Mouse (Mus musculus) left cerebral cortex, postnatal 4 days (tissue): ENCODE data around the gene Arid3a. TPM values are rescaled to one million over a fixed set of nuclear protein-coding genes. Genes with fewer than 3 reads are reported as not detected.

Experiments used
- DNase-seq: peaks from one replicate; pipeline ENCODE4 v3.0.0-alpha.2; 2022
- intact Hi-C: fragments of 180-260 bp; cut with DNase I; formaldehyde crosslinking; loops from one replicate; pipeline ENCODE4 v1.15.1; 2025
- total RNA-seq, 2 experiments: library from RNA; stranded (reverse); gene quantifications; 2 replicates each; pipeline ENCODE4 v1.2.3; 2021

The Arid3a gene
- total RNA-seq, 2 experiments from 2014 or later: 6.3 to 9.5 TPM

DNA sequence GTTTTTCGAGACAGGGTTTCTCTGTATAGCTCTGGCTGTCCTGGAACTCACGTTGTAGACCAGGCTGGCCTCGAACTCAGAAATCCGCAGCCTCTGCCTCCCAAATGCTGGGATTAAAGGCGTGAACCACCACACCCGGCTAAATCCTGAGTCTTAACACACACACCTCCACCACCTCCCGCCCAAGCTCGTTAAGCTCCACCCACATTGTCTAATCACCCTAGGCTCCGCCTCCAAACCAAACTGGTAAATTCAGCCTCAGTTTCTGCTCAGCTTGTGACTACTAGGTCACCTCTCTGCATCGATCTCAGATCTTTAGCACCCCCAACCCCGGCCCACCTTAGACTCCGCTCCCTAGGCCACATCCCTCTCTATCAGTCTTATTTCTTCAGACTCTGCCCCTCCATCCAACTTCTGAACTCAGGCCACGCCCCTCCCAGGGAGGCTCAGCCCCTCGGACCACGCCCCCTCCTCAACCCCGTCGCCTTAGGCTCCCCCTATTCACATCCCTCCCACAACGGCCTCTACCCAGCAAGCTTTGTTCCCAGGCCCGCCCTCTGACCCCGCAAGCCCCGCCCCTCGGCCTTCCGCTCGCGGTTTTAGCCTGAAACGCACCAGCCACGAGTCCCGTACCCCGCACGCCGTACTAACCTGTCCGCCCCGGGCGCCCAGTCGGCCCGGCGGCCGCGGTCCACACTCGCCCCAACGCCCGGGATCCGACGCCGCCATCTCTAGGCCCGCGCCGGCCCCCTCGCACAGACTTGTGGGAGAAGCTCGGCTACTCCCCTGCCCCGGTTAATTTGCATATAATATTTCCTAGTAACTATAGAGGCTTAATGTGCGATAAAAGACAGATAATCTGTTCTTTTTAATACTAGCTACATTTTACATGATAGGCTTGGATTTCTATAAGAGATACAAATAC, 18.4 kb upstream of the Arid3a start, which contains the start of gene Med16:
Gene Med16, minus strand, starts transcription at position 757 of the 925 bp plus-strand sequence.
- DNase-seq: peak; percentile 97
- intact Hi-C loops: no loop called here

DNA sequence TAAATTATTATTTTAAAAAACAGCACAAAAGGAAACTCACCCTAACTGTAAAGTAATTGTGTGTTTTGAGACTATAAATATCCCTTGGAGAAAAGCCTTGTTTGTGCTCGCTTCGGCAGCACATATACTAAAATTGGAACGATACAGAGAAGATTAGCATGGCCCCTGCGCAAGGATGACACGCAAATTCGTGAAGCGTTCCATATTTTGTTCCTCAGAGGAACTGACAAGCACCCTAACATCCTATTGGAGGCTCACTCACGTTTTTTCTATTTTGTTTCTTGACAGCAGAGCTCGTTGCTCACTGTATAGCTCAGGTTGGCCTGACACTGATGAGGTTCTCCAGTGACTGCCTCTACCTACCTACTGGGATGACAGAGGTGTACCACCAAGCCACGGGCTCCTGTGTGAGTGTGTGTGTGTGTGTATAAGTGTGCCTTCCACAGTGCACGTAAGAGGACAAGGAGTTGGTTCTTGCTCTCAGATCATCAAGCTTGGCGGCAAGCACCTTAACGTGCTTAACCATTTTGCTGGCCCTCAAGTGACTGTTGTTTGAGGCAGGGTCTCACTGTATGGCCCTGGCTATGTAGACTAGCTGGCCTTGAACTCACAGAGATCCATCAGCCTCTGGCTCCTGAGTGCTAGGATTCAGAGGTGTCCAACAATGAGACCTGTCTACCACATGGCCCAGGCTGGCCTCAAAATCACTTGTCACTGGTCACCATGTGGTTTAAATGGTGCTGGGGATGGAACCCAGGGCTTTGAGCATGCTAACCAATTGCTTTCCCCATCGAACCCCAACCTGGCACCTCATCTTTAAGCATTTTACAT, 17.5 kb upstream of the Arid3a start:
- intact Hi-C loops: no loop called here
- no peak for DNase-seq

DNA sequence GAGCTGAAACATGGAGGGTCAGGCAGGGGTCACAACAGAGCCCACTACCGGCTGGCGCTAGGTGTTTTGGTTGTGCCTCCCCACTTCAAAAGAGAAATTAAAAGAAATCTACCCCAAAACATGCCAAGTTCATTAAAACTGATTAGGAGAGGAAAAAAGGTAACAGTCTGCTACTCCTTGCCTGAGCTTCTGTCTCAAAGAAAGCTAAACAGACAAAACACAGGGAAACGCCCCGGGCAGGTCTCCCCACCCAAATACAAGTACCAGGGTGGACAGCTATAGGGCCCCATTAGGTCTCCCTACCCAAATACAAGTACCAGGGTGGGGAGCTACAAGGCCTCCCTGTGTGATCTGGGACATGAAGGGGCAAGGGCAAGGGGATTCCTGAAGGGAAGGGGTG, 16.3 kb upstream of the Arid3a start, which contains the start of gene Gm26602:
Gene Gm26602, plus strand, starts transcription at position 301 of the 400 bp plus-strand sequence.
- intact Hi-C loops: no loop called here
- no peak for DNase-seq

DNA sequence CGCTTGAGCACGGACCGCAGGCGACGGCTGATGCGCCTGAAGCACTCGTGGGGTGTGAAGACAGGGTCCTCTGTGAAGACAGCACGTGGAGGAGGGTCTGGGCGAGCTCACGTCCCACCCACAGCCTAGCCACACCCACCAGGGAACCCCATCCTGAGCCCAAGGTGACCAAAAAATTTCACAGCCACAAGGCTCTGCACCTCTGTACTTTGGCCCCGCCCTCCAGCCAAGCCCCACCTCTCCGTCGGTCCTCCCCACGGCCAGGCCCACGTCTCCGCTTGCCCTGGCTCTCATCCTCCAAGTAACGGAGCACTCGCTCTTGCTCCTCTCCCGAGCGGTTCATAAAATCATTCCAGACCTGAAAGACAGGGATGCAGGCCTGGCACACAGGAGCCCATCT, 14.4 kb upstream of the Arid3a start:
- DNase-seq: no peak
- intact Hi-C loops: no loop called here

DNA sequence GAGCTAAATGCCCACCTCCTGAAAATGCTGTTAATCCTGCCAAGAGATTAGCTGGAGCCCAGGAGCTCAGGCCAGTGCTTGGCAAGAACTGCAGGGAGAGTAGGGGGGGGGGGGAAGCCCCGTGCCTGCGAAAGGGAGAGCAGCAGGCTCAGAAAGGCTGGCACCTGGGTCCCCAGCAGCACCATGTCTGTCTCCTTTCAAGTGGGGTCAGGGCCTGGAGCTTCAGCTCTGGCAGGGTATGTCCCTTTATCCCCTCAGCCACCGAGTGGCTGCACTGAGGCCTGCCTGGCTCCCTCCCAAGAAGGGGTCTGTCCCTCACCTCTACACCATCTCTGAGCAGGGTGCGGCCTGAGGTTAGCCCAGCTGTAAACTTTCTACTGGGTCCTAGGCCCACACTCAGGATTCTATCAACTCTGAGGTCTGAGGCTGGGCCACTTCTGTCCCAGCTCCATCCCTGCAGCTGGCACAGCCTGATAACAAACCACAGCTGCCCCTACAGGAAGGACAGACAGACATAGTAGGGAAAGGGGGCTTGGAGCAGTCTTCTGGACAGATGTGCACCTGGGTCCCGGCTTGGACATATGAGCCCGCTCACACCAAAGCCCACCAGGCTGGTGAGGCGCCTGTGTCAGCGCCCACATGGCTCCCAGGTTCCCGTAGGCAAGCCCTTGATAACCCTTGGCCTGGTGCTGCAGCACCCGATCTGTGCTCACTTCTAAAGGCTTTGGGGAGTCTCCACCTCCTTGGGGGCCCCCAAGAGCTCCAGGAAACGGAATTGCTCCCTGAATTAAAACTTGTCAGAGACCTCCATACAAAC, 12.5 kb upstream of the Arid3a start:
- DNase-seq: peak; percentile 66
- intact Hi-C loops: no loop called here

DNA sequence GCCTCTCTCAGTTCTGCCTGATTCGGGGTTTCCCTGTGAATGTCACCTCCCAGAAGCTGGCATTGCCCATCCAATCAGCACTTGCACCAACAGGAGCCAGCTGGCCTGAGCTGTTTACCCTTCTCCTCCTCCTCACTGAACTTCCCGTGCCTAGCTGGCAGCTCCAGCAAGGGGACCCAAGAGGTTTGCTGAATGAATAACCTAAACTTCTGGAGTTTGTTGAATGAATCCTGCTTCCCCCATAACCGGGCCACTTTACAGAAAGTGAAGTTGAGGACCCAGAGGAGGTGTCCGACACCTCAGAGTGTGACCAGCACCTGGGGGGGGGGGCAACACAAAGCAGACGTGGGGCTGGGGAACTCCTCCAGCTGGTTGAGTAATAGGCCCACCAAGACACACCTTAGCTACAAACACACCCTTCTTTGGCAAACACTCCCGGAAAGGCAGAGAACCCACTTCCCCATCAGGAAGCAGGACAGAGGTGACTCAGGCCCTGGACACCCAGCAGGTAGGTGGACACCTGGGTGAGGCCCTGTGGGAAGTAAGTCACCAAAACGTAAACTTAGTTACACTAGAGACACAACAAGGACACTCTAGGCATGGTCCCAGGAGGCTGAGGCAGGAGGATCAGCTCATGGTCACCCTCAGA, 11.8 kb upstream of the Arid3a start:
- no peak for DNase-seq
- intact Hi-C loops: no loop called here

DNA sequence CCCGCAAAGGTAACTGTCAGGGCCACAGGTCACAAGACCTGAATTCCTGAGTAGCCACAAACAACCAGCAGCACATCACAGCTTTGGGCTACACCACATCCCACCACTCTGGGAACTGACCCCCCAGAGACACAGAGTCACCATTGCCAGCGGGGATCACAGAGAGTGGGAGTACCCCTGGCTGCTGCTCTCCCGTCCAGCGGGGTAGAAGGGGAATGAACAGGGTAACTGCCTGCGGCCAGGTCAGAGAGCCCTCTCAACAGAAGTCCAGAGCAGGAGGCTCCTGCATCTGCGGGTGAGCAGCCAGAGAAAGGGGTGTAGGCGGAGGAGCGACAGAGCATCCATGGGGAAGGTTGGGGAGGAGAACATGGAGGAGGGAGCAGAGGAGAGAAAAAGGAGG, 10.8 kb upstream of the Arid3a start:
- intact Hi-C loops: no loop called here
- no peak for DNase-seq

DNA sequence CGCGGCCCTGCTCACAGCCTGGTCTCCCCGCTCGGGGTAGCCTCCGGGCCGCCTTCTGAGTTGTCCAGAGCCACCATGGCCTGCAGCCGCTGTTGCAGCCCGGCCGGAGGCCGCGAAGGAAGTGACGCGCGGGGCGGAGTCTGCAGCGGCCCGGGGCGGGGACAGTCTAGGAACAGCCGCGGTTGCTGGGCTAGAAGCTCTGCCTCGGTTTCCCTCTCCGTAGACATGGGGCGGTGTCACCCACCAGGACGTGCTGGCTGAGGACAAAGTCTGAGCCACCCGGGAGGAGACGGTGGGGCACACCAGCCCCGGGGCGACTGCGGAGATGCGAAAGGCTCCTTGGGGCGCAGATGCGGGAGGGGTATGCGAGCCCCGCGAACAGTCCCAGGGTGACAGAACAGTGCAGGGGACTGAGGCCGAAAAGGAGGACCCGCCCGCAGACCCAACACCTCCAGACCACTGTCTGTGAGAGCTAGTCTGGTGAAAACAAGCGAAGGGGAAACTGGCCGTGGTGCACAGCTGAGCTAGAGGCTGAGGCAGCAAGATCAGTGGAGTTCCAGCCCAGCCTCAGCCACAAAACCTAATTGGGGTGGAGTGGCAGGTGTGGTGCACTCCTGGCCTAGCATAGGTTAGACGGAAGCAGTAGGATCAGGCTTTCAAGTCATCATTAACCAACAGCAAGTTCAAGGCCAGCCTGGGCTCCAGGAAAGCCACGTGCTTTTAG, 9.9 kb upstream of the Arid3a start, which contains the start of gene Kiss1r:
Gene Kiss1r, plus strand, starts transcription at position 164 of the 724 bp plus-strand sequence.
- intact Hi-C loops: no loop called here
- DNase-seq: peak; percentile 81

DNA sequence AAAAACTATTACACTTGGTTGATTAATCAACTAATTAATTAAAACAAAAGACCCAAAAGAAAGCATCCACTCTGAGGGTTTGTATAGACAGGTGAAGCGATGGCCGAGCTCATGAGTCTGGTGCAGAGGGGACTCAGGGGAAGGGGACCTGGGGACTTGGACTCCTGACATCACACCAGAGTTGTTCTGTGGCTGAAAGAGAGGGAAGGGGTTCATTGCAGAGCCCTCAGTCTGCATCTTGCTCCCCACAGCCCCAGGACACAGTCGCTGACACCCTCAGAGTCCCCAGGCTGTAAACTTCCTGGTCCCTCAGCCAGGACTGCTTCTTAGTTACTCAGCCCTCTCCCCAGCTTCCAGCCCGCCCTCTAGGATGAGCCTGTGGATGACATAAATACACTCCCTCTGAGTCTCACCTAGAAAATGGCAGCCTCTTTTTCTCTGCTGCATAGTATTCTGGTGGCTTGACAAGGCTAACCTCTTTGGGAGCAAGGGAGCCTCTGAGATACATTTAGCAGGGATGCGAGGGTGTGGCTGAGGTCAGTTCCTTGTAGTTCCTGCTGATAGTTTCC, 9.2 kb upstream of the Arid3a start:
- intact Hi-C loops: no loop called here
- DNase-seq: no peak

DNA sequence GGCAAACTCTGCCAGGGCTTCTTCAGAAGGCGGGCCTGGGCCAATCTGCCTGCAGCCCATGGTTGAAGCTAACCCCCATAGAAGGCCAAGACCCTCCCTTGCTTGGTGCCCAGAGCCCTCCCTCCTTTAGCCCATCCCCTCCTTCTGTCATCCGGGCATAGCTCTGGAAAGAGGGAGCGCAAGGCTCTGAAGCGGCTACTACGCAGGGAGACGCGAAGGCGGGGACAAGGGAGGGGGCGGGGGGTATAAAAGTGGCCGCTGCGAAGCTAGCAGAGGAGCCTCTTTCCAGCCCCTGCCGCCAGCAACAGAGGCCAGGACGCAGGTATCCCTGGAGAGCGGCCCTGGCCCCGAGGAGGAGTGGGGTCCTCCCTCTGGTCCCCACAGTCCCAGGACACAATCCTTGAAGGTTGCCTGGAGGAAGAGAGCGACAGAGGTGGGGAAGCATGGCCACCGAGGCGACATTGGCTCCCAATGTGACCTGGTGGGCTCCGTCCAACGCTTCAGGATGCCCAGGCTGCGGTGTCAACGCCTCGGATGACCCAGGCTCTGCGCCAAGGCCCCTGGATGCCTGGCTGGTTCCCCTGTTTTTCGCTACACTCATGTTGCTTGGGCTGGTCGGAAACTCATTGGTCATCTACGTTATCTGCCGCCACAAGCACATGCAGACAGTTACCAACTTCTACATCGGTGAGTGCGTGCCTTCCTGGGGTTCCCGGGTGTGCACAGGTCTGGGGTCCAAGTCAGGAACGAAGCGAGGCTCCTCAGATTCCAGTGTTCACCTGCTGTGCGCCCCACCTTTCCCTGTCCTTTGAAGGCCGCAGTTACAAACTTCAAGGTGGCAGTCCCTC, 8.4 kb upstream of the Arid3a start:
- intact Hi-C loops: no loop called here
- DNase-seq: peak; percentile 43

DNA sequence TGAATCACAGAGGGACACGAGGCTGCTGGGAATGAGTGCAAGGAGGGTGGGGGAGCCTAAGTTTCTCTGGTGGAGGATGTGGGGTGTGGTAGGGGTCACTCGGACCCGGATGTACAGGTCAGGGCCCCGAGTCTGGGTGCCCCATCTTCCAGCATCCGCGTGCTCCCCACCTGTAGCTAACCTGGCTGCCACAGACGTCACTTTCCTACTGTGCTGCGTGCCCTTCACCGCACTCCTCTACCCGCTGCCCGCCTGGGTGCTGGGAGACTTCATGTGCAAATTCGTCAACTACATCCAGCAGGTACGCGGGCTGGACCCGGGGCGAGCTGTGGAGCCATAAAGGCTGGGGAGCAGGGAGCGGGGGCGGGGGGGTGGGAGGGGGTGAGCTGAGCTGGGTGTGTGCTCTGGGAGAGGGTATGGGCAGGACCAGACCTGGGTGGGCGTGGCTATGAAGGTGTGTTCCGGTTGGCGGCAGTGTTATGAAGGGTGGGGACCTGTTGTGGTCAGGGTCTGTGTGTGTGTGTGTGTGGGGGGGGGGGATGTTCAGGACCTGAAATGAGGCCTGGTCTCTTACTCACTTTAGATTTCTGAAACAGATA, 7.5 kb upstream of the Arid3a start:
- intact Hi-C loops: no loop called here
- no peak for DNase-seq

DNA sequence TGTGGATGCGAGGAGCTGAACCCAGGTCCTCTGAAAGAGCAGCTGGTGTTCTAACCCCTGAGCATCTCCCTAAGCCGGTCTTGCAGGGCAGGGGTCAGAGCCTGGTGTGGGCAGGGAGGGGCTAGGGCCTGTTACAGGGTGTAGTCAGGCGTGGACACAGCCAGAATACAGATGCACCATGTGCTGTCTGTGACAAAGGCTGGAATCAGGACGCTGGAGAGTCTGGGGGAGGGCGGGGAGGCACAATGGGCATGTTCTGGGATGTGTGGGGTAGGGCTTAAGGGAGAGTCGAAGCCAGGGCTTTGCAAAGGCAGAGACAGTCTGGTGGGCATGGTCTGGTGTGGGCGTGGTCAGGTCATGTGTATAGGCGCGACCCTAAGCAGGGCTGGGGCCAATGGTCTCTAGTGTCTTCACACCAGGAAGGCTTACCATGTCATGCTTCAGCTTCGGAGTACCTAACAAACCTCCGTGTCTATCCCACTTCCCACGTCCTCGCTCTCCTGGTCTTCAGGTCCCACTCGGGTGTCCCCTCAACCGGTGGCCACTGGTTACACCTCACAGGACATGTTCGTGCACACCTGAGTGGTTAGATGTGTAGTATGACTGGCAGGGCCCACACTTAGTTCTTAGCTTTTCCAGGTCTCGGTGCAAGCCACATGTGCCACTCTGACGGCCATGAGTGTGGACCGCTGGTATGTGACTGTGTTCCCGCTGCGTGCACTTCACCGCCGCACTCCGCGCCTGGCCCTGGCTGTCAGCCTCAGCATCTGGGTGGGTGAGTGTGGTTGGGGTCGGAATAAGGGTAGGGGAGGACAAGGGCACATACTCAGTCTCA, 6.6 kb upstream of the Arid3a start:
- intact Hi-C loops: loop anchor here (10.0 kb wide), 1 partner anchor 85 kb away; no protein-coding TSS in a partner anchor
- no peak for DNase-seq

DNA sequence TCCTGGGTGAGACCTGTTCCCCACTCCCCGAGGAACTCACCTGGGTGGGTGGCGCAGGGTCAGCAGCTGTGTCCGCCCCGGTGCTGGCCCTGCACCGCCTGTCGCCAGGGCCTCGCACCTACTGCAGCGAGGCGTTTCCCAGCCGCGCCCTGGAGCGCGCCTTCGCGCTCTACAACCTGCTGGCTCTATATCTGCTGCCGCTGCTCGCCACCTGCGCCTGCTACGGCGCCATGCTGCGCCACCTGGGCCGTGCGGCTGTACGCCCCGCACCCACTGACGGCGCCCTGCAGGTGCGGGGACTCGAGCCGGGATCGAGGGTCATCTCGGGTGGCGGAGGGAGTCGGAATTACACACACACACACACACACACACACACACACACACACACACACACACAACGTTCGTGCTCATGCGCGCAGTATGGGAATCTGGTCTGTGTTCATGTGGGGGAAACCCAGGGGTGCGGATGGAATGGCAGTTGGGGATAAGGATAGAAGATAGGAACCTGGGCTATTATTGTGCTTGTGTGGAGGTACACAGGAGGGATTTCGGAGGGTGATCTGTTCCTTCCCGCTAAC, 5.8 kb upstream of the Arid3a start, which contains the start of gene R3hdm4:
Gene R3hdm4, minus strand, starts transcription at position 251 of the 578 bp plus-strand sequence.
- DNase-seq: no peak
- intact Hi-C loops: loop anchor here (10.0 kb wide), 1 partner anchor 86 kb away; no protein-coding TSS in a partner anchor

DNA sequence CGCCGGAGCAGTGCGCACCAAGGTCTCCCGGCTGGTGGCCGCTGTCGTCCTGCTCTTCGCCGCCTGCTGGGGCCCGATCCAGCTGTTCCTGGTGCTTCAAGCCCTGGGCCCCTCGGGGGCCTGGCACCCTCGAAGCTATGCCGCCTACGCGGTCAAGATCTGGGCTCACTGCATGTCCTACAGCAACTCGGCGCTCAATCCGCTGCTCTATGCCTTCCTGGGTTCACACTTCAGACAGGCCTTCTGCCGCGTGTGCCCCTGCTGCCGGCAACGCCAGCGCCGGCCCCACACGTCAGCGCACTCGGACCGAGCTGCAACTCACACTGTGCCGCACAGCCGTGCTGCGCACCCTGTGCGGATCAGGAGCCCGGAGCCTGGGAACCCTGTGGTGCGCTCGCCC, 5.3 kb upstream of the Arid3a start:
- intact Hi-C loops: loop anchor here (10.0 kb wide), 1 partner anchor 87 kb away; no protein-coding TSS in a partner anchor
- DNase-seq: no peak

DNA sequence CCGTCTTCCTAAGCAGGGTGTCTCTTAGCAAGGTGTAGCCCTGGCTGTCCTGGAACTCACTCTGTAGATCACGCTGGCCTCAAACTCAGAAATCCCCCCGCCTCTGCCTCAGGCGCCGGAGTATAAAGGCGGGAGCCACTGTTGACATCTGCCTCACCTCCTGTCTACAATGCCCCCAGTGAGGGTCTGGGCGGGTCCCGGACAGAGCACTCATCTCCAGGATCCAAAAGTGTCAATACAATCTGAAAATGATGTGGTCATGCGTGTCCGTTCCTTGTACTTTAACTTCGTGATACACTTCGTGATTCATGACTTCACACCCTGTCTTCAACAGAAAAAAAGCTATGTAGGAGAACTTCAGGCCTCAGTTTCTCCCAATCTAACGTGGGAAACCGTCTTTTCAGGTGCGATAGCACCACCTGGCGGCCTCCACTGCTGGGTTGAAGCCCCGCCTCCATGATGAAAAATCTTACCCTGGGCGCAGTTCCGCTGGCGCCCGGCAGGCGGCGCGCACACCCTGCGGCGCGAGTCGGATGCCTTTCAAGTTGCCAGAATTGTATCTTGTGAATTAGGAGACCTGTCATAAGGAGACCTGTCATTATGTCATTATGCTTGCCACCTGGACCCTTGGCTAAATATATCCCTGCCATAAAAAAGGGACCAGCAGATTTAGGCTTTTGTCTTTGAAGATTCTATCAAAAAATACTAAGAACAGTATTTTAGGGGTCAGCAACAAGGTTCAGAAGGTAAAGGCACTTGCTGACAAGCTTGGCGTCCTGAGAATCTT, 1.7 kb upstream of the Arid3a start:
- peak; percentile 94 for DNase-seq
- intact Hi-C loops: loop anchor here (10.0 kb wide), 1 partner anchor 90 kb away; no protein-coding TSS in a partner anchor
